Mouse (Mus musculus): Measurements from ENCODE around the gene Zfp512b. TPM values are rescaled to one million over a fixed set of nuclear protein-coding genes. Genes with fewer than 3 reads are reported as not detected.

The Zfp512b gene
- total and polyA plus RNA-seq, 2 experiments = 9.5 to 28.0 TPM

DNA sequence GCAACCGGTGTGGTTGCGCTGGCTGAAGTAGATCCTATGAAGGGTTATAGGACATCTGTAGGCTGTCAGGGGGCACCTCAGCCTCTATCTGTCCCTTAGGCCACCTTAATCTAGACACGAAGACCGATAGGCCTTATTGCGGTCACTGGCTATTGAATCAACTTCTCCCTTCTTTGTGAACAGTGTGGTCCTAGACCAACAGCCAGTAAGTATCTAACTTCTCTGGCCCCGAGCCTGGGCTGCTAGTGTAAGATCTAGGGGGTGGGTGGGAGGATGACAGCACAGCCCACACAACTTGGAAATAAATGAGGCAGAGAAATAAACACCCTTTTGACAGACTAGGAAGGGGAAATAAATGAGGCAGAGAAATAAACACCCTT lies 429 bp upstream of the Zfp512b start:
- peak; percentile 41 for DNase-seq (ENCODE audit: extremely low read depth, low read depth, low spot score)
- TF ChIP-seq POLR2A (IDR thresholded peaks at IDR 0.05; ENCODE audit: extremely low read depth, insufficient read depth, low read length) (no peak), CTCF (IDR thresholded peaks at IDR 0.05; ENCODE audit: low read depth, low read length) (no peak)
- Histone ChIP-seq H3K9ac (ENCODE audit: low read depth, low read length) (peak overlapping the region; percentile 97), H3K4me1 (ENCODE audit: control insufficient read depth, insufficient read depth, low read length) (peaks cover 4% of the 10 kb centered on the region; the same call in 1 of the 2 replicates), H3K27ac (replicated peaks; ENCODE audit: insufficient read depth, low read depth, low read length) (peak overlapping the region; percentile 43), H3K36me3 (ENCODE audit: control insufficient read depth, insufficient read depth, low read length) (no peaks in the 10 kb centered on the region; the same call in 1 of the 2 replicates), H3K79me2 (ENCODE audit: control insufficient read depth, insufficient read depth, low read length) (no peaks in the 10 kb centered on the region; the same call in 1 of the 2 replicates), H3K27me3 (ENCODE audit: control insufficient read depth, insufficient read depth, low read length) (no peaks in the 10 kb centered on the region), H3K4me3 (ENCODE audit: insufficient read depth, low read depth, low read length) (peak overlapping the region; percentile 88)
- WGBS = 3% methylated on average over 6 of the region's 6 CpGs

- Histone ChIP-seq H3K36me3 (ENCODE audit: control insufficient read depth, insufficient read depth, low read length) (no peaks in the 10 kb centered on the region; the same call in 1 of the 2 replicates), H3K9ac (ENCODE audit: low read depth, low read length) (peak within 1 kb of the TSS; percentile 97), H3K27me3 (ENCODE audit: control insufficient read depth, insufficient read depth, low read length) (no peaks in the 10 kb centered on the region), H3K27ac (replicated peaks; ENCODE audit: insufficient read depth, low read depth, low read length) (peak within 1 kb of the TSS; percentile 43), H3K79me2 (ENCODE audit: control insufficient read depth, insufficient read depth, low read length) (no peaks in the 10 kb centered on the region; the same call in 1 of the 2 replicates), H3K4me3 (ENCODE audit: insufficient read depth, low read depth, low read length) (peak within 1 kb of the TSS; percentile 88), H3K4me1 (ENCODE audit: control insufficient read depth, insufficient read depth, low read length) (peaks cover 4% of the 10 kb centered on the region; the same call in 1 of the 2 replicates)
- WGBS = 9% methylated on average over 5 of the region's 5 CpGs
- DNase-seq (ENCODE audit: extremely low read depth, low read depth, low spot score) = peak; percentile 43
- no peak for TF ChIP-seq POLR2A (IDR thresholded peaks at IDR 0.05; ENCODE audit: extremely low read depth, insufficient read depth, low read length)
- no peak for TF ChIP-seq CTCF (IDR thresholded peaks at IDR 0.05; ENCODE audit: low read depth, low read length)
Observed at GRCm38 (mm10) chr2:181591528-181592085, 996 bp downstream of the Zfp512b start, which contains the start of gene Prpf6. Gene Prpf6 (plus strand): TSS chr2:181591868.

DNA sequence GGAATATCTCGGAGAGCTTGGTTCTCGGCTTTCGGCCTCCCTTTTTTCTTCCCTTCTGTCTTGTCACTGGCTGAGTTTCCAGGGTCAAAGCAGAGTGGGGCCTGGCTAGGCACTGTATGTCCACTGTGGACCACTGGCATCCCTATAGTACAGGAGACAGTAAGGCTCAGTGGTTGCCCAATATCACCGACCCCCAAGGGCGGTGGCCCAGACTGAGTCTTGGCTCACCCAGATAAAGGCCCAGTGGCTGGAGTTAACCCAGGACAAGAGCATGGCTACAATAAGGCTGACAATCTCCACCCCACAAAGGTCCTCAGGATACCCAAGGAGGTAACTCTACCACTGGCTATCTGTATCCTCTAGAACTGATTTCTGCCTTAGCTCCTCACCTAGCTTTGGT lies 2.1 kb downstream of the Zfp512b start:
- DNase-seq (ENCODE audit: extremely low read depth, low read depth, low spot score) = no peak
- H3K27me3 ChIP-seq (ENCODE audit: control insufficient read depth, insufficient read depth, low read length) = no peaks in the 10 kb centered on the region
- H3K79me2 ChIP-seq (ENCODE audit: control insufficient read depth, insufficient read depth, low read length) = no peaks in the 10 kb centered on the region; the same call in 1 of the 2 replicates
- peaks cover 4% of the 10 kb centered on the region; the same call in 1 of the 2 replicates for H3K4me1 ChIP-seq (ENCODE audit: control insufficient read depth, insufficient read depth, low read length)
- no peak overlapping the region for H3K9ac ChIP-seq (ENCODE audit: low read depth, low read length)
- WGBS = 90% methylated on average over 5 of the region's 5 CpGs
- H3K4me3 ChIP-seq (ENCODE audit: insufficient read depth, low read depth, low read length) = no peak overlapping the region
- no peaks in the 10 kb centered on the region; the same call in 1 of the 2 replicates for H3K36me3 ChIP-seq (ENCODE audit: control insufficient read depth, insufficient read depth, low read length)
- no peak overlapping the region for H3K27ac ChIP-seq (replicated peaks; ENCODE audit: insufficient read depth, low read depth, low read length)
- TF ChIP-seq POLR2A (IDR thresholded peaks at IDR 0.05; ENCODE audit: extremely low read depth, insufficient read depth, low read length) = no peak
- no peak for TF ChIP-seq CTCF (IDR thresholded peaks at IDR 0.05; ENCODE audit: low read depth, low read length)

DNA sequence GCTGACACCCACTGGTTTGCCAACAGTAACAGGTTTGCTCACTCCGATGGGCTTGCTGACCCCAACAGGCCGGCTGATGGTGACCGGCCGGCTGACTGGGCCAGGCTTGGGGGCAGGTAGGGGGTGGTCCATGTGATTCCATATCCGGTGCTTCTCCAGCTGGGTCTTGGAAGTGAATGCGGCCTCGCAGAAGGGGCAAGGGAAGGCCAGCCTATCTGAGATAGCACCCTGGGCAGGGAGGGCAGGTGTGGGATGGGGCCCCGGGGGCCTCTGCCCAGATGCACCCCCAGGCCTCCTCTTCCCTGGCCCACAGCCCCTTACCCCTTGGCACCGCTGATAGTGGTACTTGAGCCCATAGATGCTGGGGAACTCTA lies 2.9 kb downstream of the Zfp512b start:
- Histone ChIP-seq H3K79me2 (ENCODE audit: control insufficient read depth, insufficient read depth, low read length) (no peaks in the 10 kb centered on the region; the same call in 1 of the 2 replicates), H3K36me3 (ENCODE audit: control insufficient read depth, insufficient read depth, low read length) (no peaks in the 10 kb centered on the region; the same call in 1 of the 2 replicates), H3K9ac (ENCODE audit: low read depth, low read length) (no peak overlapping the region), H3K27me3 (ENCODE audit: control insufficient read depth, insufficient read depth, low read length) (no peaks in the 10 kb centered on the region), H3K4me3 (ENCODE audit: insufficient read depth, low read depth, low read length) (no peak overlapping the region), H3K27ac (replicated peaks; ENCODE audit: insufficient read depth, low read depth, low read length) (no peak overlapping the region), H3K4me1 (ENCODE audit: control insufficient read depth, insufficient read depth, low read length) (peaks cover 4% of the 10 kb centered on the region; the same call in 1 of the 2 replicates)
- no peak for TF ChIP-seq CTCF (IDR thresholded peaks at IDR 0.05; ENCODE audit: low read depth, low read length)
- TF ChIP-seq POLR2A (IDR thresholded peaks at IDR 0.05; ENCODE audit: extremely low read depth, insufficient read depth, low read length) = no peak
- no peak for DNase-seq (ENCODE audit: extremely low read depth, low read depth, low spot score)
- 99% methylated on average over 9 of the region's 9 CpGs for WGBS

DNA sequence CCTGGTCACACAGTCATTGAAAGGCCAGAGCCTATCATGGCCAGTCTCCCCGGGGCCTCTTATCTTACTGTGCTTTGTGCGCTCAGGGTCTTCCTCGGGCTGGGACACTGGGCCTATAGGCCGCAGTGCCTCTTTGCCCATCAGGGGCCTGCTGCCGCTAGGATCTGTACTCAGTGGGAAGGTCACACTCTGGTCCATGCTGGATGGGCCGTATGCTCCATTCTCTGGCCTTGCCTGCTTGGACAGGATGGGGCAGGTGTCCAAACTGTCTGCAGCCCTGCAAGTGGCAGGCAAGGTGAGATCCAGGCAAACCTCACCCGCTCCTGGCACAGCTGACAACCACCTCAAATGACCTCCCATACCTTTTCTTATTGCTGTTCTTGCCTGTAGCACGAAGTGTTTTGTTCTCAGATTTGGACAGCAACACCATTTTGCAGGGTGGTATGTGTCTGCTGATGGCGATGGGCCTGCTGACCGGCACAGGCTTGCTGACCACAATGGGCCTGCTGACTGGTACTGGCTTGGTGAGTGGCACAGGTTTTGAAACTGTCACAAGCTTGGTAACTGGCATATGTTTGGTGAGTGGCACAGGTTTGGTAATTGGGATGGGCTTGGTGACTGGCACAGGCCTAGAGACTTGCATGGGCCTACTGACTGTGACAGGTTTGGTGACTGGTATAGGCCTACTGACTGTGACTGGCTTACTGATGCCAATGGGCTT lies 3.4 kb downstream of the Zfp512b start:
- H3K27me3 ChIP-seq (ENCODE audit: control insufficient read depth, insufficient read depth, low read length) = no peaks in the 10 kb centered on the region
- 92% methylated on average over 10 of the region's 10 CpGs for WGBS

More for the DNA sequence above, 3.4 kb downstream of the Zfp512b start:
- Histone ChIP-seq H3K79me2 (ENCODE audit: control insufficient read depth, insufficient read depth, low read length) (no peaks in the 10 kb centered on the region; the same call in 1 of the 2 replicates), H3K36me3 (ENCODE audit: control insufficient read depth, insufficient read depth, low read length) (no peaks in the 10 kb centered on the region; the same call in 1 of the 2 replicates), H3K27ac (replicated peaks; ENCODE audit: insufficient read depth, low read depth, low read length) (no peak overlapping the region), H3K4me1 (ENCODE audit: control insufficient read depth, insufficient read depth, low read length) (peaks cover 4% of the 10 kb centered on the region; the same call in 1 of the 2 replicates), H3K9ac (ENCODE audit: low read depth, low read length) (no peak overlapping the region), H3K4me3 (ENCODE audit: insufficient read depth, low read depth, low read length) (no peak overlapping the region)
- TF ChIP-seq POLR2A (IDR thresholded peaks at IDR 0.05; ENCODE audit: extremely low read depth, insufficient read depth, low read length) (no peak), CTCF (IDR thresholded peaks at IDR 0.05; ENCODE audit: low read depth, low read length) (no peak)
- no peak for DNase-seq (ENCODE audit: extremely low read depth, low read depth, low spot score)
